Mouse (Mus musculus): Measurements from ENCODE around the gene Usp11. TPM values are rescaled to one million over a fixed set of nuclear protein-coding genes. Genes with fewer than 3 reads are reported as not detected.

Usp11 gene
- total RNA-seq, 2 experiments from 2014 or later, result 1.1 to 1.9 TPM

GRCm38 (mm10) chrX:20761201-20761600 lies 57.5 kb downstream of the Usp11 start:
- intact Hi-C loops (cut with DNase I), result no loop called here
- DNase-seq, result no peak

Other genes with a start within 250 kb of the Usp11 start
- not detected for gene Rgn, start 154.1 kb upstream of the Usp11 start, total RNA-seq (2021)
- 10 to 100 TPM; 11.0 to 12.4 TPM for gene Rbm10, start 86.4 kb upstream of the Usp11 start, total RNA-seq (2021)
- 100 to 1,000 TPM; 396 to 423 TPM for gene Ndufb11, start 86.3 kb upstream of the Usp11 start, total RNA-seq (2021)
- gene Uba1, start 45.6 kb upstream of the Usp11 start, total RNA-seq (2021), result 100 to 1,000 TPM; 130 to 151 TPM
- gene Cdk16, start 16.0 kb upstream of the Usp11 start, total RNA-seq (2021), result 100 to 1,000 TPM; 112 to 126 TPM
- 10 to 100 TPM; 73.3 to 90.0 TPM for gene Araf, start 93.9 kb downstream of the Usp11 start, total RNA-seq (2021)
- gene Timp1, start 166.3 kb downstream of the Usp11 start, total RNA-seq (2021), result 1 to 10 TPM; 2.1 to 2.5 TPM
- under 1 TPM; 0.07 to 0.08 TPM for gene Syn1, start 217.1 kb downstream of the Usp11 start, total RNA-seq (2021)
- 1 to 10 TPM; 3.5 to 4.0 TPM for gene Cfp, start 227.6 kb downstream of the Usp11 start, total RNA-seq (2021)
- 1 to 10 TPM; 6.6 to 7.8 TPM for gene Elk1, start 246.7 kb downstream of the Usp11 start, total RNA-seq (2021)